Mouse (Mus musculus) frontal cortex, adult 2 months (tissue): ENCODE results near the gene Ccer2. TPM values are rescaled to one million over a fixed set of nuclear protein-coding genes. Genes with fewer than 3 reads are reported as not detected.
A peak's percentile ranks its signal among the peaks of the same experiment; 100 is the strongest.

Experiments used
- DNase-seq, 2 experiments: peaks; one replicate each; pipeline ENCODE4 v3.0.0; 2022; ENCODE audit warnings: low spot score in 1 of 2; ENCODE audit errors: extremely low spot score in 1 of 2
- polyA plus RNA-seq: library from polyadenylated mRNA; depleted of rRNA; stranded (reverse); fragments of >200 nt; gene quantifications from 2 replicates; pipeline ENCODE4 v1.2.3, GENCODE M21; 2012

Ccer2 gene
- polyA plus RNA-seq, 1 experiment, result 2.2 TPM

DNA sequence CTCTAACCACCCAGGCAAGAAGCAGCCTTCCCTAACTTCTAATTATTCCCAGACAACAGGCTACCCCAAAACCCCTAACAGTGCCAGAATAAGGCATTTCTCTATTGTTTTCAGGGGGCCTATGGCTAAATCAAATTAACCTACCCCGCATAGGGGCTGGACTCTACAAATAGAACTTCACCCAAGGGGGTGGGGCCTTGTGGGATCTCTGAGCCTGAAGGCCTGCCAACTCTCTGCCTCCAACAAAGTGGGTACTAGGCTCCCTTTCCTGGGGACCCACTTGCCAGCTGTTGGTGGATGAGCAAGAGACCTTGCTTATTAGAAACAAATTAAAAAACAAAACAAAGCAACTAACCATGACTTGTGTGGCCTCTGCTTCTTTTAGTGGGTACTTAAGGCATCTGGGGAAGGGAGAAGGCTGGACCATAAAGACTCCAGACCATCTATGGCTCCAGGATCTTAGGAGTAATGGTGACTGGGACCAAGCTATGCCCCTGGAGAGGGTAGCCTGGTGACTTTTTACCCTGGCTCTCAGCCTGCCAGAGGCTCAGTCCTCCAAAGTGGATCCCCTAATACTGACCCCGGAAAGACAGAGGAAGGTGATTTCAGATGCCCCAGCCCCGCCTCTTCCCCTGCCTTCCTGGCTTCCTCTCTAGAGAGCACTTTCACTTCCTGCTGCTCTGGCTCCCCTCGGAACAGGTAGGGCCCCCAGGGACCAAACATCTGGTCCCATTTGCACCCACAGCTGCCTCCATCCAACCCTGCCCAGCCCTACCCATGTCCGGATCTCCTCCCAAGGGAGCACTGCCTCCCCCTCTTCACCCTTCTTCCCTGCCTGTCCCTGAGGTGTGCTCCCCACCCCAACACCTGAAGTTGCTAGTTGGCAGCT is 32.6 kb downstream of the Ccer2 start, which contains the start of gene Rinl:
Gene Rinl, plus strand, starts transcription at position 663 of the 889 bp plus-strand sequence.
- no peak for DNase-seq

- DNase-seq, result no peak
These were observed 33.3 kb downstream of the Ccer2 start for GRCm38 (mm10) chr7:28789235-28789634.

GRCm38 (mm10) chr7:28790066-28790806 is 34.3 kb downstream of the Ccer2 start:
- DNase-seq, result no peak

DNA sequence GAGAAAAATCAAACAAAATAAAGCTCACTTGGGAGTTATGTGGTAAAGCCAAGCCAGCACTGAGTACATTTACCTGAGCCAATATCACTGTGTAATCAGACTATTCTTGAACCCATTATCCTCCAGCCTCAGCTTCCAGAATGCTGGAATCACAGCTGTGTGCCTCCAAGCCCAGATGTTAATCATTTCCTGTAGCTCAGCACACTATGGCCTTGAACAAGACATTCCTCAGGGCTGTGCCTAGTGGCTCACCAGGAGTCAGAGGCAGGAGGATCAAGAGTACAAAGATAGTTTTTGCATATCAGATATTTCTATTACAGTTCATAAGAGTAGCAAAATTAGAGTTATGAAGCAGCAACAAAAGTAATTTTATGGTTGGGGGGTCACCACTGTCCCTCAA is 35.7 kb downstream of the Ccer2 start:
- DNase-seq, result no peak

GRCm38 (mm10) chr7:28792391-28793185 is 36.6 kb downstream of the Ccer2 start:
- no peak for DNase-seq

DNA sequence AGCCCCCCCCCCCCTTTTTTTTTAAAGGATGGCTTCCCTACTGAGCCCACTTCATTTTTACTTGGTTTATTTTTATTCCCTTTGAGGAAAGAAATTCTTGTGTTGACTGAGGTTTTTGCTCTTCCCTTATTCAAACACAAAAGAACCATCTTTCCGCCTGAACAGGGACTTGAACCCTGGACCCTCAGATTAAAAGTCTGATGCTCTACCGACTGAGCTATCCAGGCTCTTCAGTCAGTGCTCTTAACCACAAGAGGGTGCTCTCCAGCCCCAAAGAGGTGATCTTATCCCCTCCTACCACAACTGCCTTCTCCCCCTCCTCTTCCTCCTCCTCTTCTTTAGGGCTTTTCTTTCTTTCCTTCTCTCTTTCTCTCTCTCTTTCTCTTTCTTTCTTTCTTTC is 37.9 kb downstream of the Ccer2 start:
- DNase-seq, result peak in 1 of 2 experiments; percentile 50

DNA sequence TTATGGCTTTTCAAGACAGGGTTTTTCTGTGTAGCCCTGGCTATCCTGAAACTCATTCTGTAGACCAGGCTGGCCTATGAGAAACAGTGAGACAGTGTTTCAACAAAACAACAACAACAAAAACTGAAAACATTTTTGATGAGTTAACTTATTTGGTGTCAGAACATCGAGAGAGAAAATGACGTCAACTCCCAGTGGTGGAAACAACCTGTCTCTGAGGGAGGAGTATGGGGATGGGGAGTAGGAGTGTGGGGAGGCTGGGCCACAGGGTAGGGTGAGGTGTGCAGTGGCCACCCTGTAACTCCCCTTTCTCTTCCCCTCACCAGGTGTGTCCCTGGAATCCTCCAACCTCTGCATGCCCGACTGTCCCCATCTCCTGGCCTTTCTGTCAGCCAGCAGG is 38.5 kb downstream of the Ccer2 start:
- no peak for DNase-seq

DNA sequence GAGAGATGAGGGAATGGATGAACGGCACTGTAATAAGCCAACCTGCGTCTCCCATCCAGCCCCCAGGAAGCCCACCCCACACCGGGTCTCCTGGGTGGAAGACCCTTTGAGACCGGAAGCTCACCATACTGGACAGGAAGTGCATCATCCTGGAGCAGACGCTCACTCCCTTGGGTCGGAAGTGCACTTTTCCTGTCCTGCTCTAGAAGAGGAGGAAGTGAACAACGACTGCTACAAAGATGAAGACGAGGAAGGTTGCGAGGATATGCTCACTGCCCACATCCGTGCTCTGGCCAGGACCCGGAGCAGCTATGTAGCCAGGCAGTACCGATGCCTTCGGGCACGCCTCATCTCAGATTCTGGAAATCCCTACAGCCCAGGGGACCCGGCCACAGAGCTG is 39.9 kb downstream of the Ccer2 start:
- DNase-seq, result no peak

DNA sequence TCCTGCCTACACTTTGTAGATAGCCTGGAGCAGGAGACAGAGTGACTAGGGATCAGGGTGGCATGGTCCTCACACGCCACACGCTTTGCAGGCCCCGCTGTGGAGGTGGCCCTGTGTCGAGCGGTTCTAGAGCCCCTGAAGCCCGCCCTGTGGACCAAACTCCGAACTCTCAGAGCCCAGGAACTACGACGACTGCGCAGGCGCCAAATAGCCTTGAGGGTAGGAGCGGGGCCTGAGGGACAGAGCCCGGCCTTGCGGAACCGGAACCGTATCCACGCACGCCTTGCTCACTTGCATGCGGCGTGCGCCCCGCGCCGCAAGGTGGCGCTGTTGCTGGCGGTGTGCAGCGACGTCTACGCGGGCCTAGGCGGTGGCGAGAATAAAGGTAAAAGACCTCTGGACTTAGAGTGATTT is 40.6 kb downstream of the Ccer2 start:
- DNase-seq, result peak in 1 of 2 experiments; percentile 82

DNA sequence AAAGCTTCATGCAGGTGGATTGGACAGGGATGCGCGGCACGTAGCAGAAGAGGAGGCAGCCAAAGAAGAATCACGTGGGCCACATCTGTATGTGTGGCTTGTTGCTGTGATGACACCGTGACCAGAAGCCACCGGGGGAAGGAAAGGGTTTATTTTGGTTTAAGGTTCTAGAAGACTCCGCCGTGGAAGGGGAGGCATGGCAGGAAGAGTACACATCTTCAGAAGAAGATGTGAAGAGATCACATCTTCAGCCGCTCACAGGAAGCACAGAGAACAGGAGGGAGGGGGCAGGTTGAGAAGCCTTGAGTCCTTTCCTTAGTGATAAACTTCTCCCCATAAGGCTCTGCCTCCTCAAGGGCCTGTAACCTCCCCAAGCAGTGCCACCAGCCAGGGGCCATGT is 44.0 kb downstream of the Ccer2 start:
- no peak for DNase-seq

DNA sequence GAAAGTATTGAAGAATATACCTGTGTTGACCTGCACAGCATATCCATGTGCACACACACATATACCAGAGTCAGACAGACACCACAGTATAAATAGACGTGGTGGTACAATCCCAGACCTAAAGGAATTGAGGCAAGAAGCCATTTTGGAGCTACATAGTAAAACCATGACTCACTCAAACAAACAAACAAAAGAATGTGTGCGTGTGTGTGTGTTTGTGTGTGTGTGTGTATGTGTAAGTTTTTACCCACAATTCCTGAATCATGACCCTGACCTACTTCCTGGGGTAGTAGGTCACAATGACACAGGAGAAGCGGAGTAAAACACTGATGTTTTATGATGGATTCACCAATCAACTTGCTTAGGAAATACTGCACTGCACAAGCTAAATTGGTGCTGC is 45.5 kb downstream of the Ccer2 start:
- DNase-seq, result no peak

GRCm38 (mm10) chr7:28801901-28802670 is 46.1 kb downstream of the Ccer2 start:
- DNase-seq, result no peak

DNA sequence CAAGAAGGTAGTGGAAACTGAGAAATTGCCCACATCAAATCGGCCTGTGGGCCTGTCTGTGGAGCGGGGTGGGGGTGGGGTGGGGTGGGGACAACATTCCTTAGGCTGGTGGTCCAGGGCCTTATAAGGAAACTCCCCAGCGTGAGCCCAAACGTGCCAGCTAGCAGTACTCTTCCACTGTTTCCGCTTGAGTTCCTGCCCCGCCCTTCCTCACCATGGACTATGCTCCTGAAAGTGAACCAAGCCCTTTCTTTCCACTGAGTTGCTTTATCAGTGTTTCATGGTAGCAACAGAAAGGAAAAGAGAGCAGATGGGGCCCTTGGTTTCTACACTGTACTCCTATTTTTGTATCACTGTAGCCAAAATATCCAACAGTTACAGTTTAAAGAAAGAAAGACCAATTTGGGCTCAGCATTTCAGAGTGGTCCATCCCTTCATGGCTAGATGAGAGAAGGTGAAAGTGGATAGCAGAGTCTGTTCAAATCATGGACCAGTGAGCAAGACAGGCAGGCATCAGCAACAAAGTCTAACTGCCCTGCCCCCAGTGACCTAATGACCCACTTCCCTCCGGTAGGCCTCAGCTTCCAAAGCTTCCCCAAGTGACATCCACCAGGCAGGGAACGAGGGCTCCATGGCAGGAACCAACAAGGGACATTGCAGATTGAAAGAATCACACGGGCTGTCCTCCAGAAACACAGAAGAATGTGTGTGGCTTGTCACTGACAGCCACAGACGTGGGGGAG is 47.0 kb downstream of the Ccer2 start:
- no peak for DNase-seq

DNA sequence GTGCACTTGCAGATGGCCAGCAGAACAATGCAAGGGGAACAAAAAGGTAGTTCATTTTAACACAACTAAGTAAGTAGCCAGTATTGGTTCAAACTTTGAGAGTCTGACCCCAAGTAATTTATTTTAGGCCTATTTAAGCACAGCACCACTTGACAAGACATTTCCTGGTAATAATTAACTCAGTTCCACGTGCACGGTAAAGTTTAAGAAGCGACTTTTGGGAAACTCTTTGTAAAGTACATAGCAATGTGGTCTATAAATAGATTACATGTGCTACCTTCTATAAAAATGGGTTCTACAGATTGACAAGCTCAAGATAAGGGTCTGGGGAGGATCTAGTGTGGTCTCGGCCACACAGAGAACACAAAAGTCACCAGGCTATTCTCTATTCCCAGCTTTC is 47.8 kb downstream of the Ccer2 start:
- no peak for DNase-seq

DNA sequence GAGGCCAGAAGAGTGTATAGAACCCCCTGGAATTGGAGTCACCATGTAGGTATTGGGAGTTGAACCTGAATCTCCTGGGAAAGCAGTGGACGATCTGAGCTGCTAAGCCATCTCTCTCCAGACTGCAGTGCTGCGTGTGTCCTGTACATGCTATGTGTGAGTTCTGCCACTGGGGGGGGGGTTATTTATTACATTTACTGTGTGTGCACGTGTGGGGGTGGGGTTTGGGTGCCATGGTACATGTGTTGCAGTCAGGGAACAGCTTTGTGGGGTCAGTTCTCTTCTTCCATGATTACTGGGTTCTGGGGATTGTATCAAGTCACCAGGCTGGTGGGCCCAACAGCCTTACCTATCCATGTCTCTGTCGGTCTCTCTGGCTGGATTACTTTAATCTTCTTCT is 50.9 kb downstream of the Ccer2 start:
- DNase-seq, result no peak

DNA sequence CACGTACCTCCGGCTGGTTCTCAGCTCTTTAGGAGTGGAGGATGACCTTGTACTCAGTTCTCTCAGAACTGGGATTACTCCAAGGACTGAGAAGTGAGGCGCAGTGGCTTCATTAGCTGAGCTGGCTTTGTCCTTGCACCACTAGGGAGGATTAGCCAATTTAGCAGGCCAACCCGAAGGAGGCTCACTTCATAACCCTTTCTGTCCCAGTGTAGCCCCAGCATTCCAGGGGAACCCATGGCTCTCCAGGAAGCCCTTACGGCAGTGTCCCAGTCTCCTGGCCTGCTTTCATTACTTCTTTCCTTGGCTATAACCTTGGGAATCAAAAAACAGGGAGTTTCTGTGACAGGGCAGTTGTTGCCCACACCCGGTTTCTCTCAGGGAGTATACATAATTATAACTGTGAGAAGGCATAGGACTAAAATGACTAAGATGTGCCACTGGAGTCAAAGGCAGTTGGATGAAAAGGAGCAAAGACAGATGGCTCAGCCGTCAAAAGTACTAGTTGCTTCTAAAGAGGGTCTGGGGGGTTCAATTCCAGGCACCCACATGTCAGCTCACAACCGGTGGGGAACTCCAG is 51.8 kb downstream of the Ccer2 start:
- no peak for DNase-seq

DNA sequence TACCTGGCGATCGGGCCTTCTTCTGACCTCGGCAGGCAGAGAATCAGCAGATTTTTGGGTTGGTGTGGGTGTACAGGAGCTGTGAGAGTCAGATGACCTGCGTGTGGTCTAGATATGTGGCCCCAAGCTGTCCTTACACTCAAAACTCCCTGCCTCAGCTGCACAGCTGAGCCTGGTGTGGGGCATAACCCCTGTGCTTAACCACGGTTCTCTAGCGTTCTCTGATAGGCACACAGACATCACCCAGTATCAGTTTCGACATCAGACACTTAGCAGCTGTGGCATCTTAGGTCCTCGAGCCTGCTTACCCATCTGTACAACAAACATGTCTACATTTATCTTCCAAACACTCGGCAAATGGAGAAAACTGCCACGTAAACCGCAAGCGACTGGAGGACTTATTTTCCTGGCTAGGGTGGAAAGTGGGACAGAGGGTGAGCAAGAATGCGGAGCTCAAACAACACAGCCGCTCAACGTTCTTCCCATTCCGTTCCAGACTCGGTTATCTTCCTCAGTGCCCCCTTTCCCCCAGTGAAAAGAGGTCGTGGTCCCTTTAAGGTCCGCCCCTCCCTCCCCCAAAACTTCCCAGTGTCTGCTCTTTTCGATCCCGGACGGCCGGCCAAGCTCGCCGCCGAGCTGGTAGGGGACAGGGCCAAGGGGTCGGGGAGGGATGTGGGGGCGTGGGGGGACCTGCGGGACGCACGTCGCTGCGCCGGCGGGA is 52.4 kb downstream of the Ccer2 start, which contains the start of gene Hnrnpl:
Gene Hnrnpl, plus strand, starts transcription at position 321 of the 721 bp plus-strand sequence.
- peak in 1 of 2 experiments; percentile 52 for DNase-seq
